Mouse (Mus musculus): ENCODE data around the gene Nanog. TPM values are rescaled to one million over a fixed set of nuclear protein-coding genes. Genes with fewer than 3 reads are reported as not detected.

Gene Nanog
- polyA plus RNA-seq, 1 experiment from 2014 or later, result 0.30 TPM

DNA sequence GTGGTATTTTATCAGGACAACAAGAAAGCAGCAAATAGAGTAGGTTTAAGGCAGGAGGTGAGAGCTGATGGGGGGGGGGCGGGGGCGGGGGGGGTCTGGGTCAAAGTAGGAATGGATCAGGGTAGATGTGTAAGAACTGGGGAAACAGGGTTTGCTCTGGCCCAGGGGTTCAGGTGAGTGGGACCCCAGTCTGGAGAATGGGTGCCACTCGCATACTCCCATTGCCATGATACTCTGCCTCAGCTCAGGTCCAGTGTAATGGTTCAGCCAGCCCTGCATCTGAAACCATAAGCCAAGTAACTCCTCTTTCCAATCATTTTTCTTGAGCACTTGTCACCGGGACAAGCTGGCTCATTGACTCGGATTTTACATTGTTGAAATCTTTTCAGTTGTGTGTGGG is 38.5 kb upstream of the Nanog start:
- ATAC-seq (0 out of 2 replicates have a peak, but pooled peaks have one; percentile 6), DNase-seq (ENCODE audit: low spot score) (no peak)
- no peaks in the 10 kb centered on the region for H3K4me1 ChIP-seq (ENCODE audit: control insufficient read depth, insufficient read depth, low read length)
- WGBS, result 76% methylated on average over 5 of the region's 5 CpGs
- H3K27ac ChIP-seq (ENCODE audit: low read depth, low read length), result no peak overlapping the region
- H3K9me3 ChIP-seq (replicated peaks; ENCODE audit: control insufficient read depth, low read length), result no peaks in the 10 kb centered on the region
- H3K27me3 ChIP-seq (replicated peaks; ENCODE audit: control insufficient read depth, insufficient read depth, low read length), result no peaks in the 10 kb centered on the region
- H3K4me3 ChIP-seq (ENCODE audit: low read depth, low read length), result no peak overlapping the region
- H3K4me2 ChIP-seq (ENCODE audit: low read length), result no peak overlapping the region
- H3K9ac ChIP-seq (ENCODE audit: low read length), result no peak overlapping the region
- no peaks in the 10 kb centered on the region for H3K36me3 ChIP-seq (ENCODE audit: control insufficient read depth, insufficient read depth, low read length)

- Histone ChIP-seq H3K9ac (ENCODE audit: low read length) (peak overlapping the region; percentile 57), H3K27me3 (replicated peaks; ENCODE audit: control insufficient read depth, insufficient read depth, low read length) (no peaks in the 10 kb centered on the region), H3K4me2 (ENCODE audit: low read length) (peak overlapping the region; percentile 61), H3K4me1 (ENCODE audit: control insufficient read depth, insufficient read depth, low read length) (no peaks in the 10 kb centered on the region), H3K4me3 (ENCODE audit: low read depth, low read length) (peak overlapping the region; percentile 38), H3K36me3 (ENCODE audit: control insufficient read depth, insufficient read depth, low read length) (no peaks in the 10 kb centered on the region), H3K9me3 (replicated peaks; ENCODE audit: control insufficient read depth, low read length) (no peaks in the 10 kb centered on the region), H3K27ac (ENCODE audit: low read depth, low read length) (no peak overlapping the region)
- 6% methylated on average over 19 of the region's 19 CpGs for WGBS
- ATAC-seq, result peak; percentile 92
- peak; percentile 98 for DNase-seq (ENCODE audit: low spot score)
Measured at GRCm38 (mm10) chr6:122669406-122670200, 37.7 kb upstream of the Nanog start.

DNA sequence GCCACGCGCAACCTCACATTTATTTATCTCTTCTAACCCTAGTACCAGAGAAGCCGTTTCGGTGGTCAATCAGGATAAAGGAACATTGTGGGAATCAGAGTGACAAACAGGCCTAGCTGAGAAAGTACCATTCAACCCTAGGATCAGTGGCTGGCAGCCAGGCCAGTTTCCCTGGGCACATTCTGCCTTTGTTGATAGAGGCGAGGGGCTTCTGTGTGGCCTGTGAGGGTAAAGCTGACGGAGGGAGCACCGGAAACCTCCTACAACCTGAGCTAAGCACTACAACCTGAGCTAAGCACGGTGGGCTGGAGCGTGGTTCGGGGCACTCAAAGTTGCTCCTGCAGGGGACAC is 37.1 kb upstream of the Nanog start:
- H3K9me3 ChIP-seq (replicated peaks; ENCODE audit: control insufficient read depth, low read length), result no peaks in the 10 kb centered on the region
- peak; percentile 35; the same call in 1 of the 2 replicates for ATAC-seq
- WGBS, result 21% methylated on average over 10 of the region's 10 CpGs

GRCm38 (mm10) chr6:122670841-122671240 is 36.4 kb upstream of the Nanog start:
- Histone ChIP-seq H3K36me3 (ENCODE audit: control insufficient read depth, insufficient read depth, low read length) (no peaks in the 10 kb centered on the region), H3K27me3 (replicated peaks; ENCODE audit: control insufficient read depth, insufficient read depth, low read length) (no peaks in the 10 kb centered on the region), H3K27ac (ENCODE audit: low read depth, low read length) (no peak overlapping the region), H3K9me3 (replicated peaks; ENCODE audit: control insufficient read depth, low read length) (no peaks in the 10 kb centered on the region), H3K4me3 (ENCODE audit: low read depth, low read length) (no peak overlapping the region), H3K4me2 (ENCODE audit: low read length) (no peak overlapping the region), H3K9ac (ENCODE audit: low read length) (no peak overlapping the region), H3K4me1 (ENCODE audit: control insufficient read depth, insufficient read depth, low read length) (no peaks in the 10 kb centered on the region)
- 91% methylated on average over 4 of the region's 4 CpGs for WGBS
- ATAC-seq (no peak), DNase-seq (ENCODE audit: low spot score) (no peak)

More for the DNA sequence above, 37.1 kb upstream of the Nanog start:
- Histone ChIP-seq H3K27me3 (replicated peaks; ENCODE audit: control insufficient read depth, insufficient read depth, low read length) (no peaks in the 10 kb centered on the region), H3K4me1 (ENCODE audit: control insufficient read depth, insufficient read depth, low read length) (no peaks in the 10 kb centered on the region), H3K4me3 (ENCODE audit: low read depth, low read length) (peak overlapping the region; percentile 38), H3K27ac (ENCODE audit: low read depth, low read length) (0 out of 2 replicates have a peak overlapping the region, but pooled peaks have one; percentile 17), H3K9ac (ENCODE audit: low read length) (peak overlapping the region; percentile 57; the same call in 1 of the 2 replicates), H3K4me2 (ENCODE audit: low read length) (peak overlapping the region; percentile 61), H3K36me3 (ENCODE audit: control insufficient read depth, insufficient read depth, low read length) (no peaks in the 10 kb centered on the region)
- DNase-seq (ENCODE audit: low spot score), result peak; percentile 36

- H3K4me3 ChIP-seq (ENCODE audit: low read depth, low read length), result no peak overlapping the region
- no peaks in the 10 kb centered on the region for H3K27me3 ChIP-seq (replicated peaks; ENCODE audit: control insufficient read depth, insufficient read depth, low read length)
- DNase-seq (ENCODE audit: low spot score), result no peak
- H3K36me3 ChIP-seq (ENCODE audit: control insufficient read depth, insufficient read depth, low read length), result no peaks in the 10 kb centered on the region
- no peak for ATAC-seq
- H3K9ac ChIP-seq (ENCODE audit: low read length), result no peak overlapping the region
- H3K4me2 ChIP-seq (ENCODE audit: low read length), result no peak overlapping the region
- no peaks in the 10 kb centered on the region for H3K9me3 ChIP-seq (replicated peaks; ENCODE audit: control insufficient read depth, low read length)
- no peaks in the 10 kb centered on the region for H3K4me1 ChIP-seq (ENCODE audit: control insufficient read depth, insufficient read depth, low read length)
- H3K27ac ChIP-seq (ENCODE audit: low read depth, low read length), result no peak overlapping the region
- WGBS, result 58% methylated on average over 8 of the region's 8 CpGs
Measured at GRCm38 (mm10) chr6:122672746-122673145, 34.5 kb upstream of the Nanog start.

- no peak for DNase-seq (ENCODE audit: low spot score)
Measured at GRCm38 (mm10) chr6:122682646-122683045, 24.6 kb upstream of the Nanog start.

GRCm38 (mm10) chr6:122686709-122687108 is 20.6 kb upstream of the Nanog start:
- no peaks in the 10 kb centered on the region for H3K4me1 ChIP-seq (ENCODE audit: control insufficient read depth, insufficient read depth, low read length)

More at GRCm38 (mm10) chr6:122682646-122683045, 24.6 kb upstream of the Nanog start:
- Histone ChIP-seq H3K36me3 (ENCODE audit: control insufficient read depth, insufficient read depth, low read length) (no peaks in the 10 kb centered on the region), H3K27me3 (replicated peaks; ENCODE audit: control insufficient read depth, insufficient read depth, low read length) (no peaks in the 10 kb centered on the region), H3K27ac (ENCODE audit: low read depth, low read length) (no peak overlapping the region), H3K9ac (ENCODE audit: low read length) (no peak overlapping the region), H3K4me3 (ENCODE audit: low read depth, low read length) (no peak overlapping the region), H3K4me2 (ENCODE audit: low read length) (no peak overlapping the region), H3K4me1 (ENCODE audit: control insufficient read depth, insufficient read depth, low read length) (no peaks in the 10 kb centered on the region), H3K9me3 (replicated peaks; ENCODE audit: control insufficient read depth, low read length) (no peaks in the 10 kb centered on the region)
- ATAC-seq, result no peak
- 93% methylated on average over 3 of the region's 3 CpGs for WGBS

GRCm38 (mm10) chr6:122689411-122690055 is 17.8 kb upstream of the Nanog start:
- Histone ChIP-seq H3K9me3 (replicated peaks; ENCODE audit: control insufficient read depth, low read length) (no peaks in the 10 kb centered on the region), H3K4me1 (ENCODE audit: control insufficient read depth, insufficient read depth, low read length) (no peaks in the 10 kb centered on the region), H3K4me2 (ENCODE audit: low read length) (no peak overlapping the region), H3K4me3 (ENCODE audit: low read depth, low read length) (no peak overlapping the region), H3K27me3 (replicated peaks; ENCODE audit: control insufficient read depth, insufficient read depth, low read length) (no peaks in the 10 kb centered on the region), H3K36me3 (ENCODE audit: control insufficient read depth, insufficient read depth, low read length) (no peaks in the 10 kb centered on the region), H3K27ac (ENCODE audit: low read depth, low read length) (no peak overlapping the region), H3K9ac (ENCODE audit: low read length) (no peak overlapping the region)
- WGBS, result 85% methylated on average over 6 of the region's 6 CpGs
- no peak for ATAC-seq
- no peak for DNase-seq (ENCODE audit: low spot score)

More at GRCm38 (mm10) chr6:122686709-122687108, 20.6 kb upstream of the Nanog start:
- H3K9ac ChIP-seq (ENCODE audit: low read length), result no peak overlapping the region
- no peak for ATAC-seq
- H3K27me3 ChIP-seq (replicated peaks; ENCODE audit: control insufficient read depth, insufficient read depth, low read length), result no peaks in the 10 kb centered on the region
- DNase-seq (ENCODE audit: low spot score), result no peak
- no peaks in the 10 kb centered on the region for H3K9me3 ChIP-seq (replicated peaks; ENCODE audit: control insufficient read depth, low read length)
- no peak overlapping the region for H3K27ac ChIP-seq (ENCODE audit: low read depth, low read length)
- 92% methylated on average over 13 of the region's 13 CpGs for WGBS
- H3K36me3 ChIP-seq (ENCODE audit: control insufficient read depth, insufficient read depth, low read length), result no peaks in the 10 kb centered on the region
- H3K4me2 ChIP-seq (ENCODE audit: low read length), result no peak overlapping the region
- H3K4me3 ChIP-seq (ENCODE audit: low read depth, low read length), result no peak overlapping the region

DNA sequence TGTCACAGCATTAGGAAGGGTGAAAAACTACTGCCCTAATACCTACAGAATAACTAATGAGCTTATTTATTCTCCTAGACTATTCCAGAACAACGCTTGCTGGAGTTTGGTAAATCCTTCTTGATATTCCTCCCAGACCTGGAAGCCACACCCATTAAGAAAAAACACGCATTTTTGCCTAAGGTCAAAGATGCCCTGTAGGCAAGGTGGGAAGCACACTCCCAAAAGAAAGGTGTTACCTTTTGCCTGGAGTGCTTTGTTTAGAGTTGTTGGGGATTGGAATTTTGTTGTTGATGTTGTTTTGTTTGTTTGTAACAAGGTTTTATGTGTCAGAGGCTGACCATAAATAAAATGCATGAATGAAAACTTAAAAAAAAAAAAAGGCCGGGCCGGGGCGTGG is 17.2 kb upstream of the Nanog start:
- 87% methylated on average over 5 of the region's 5 CpGs for WGBS

More for the DNA sequence above, 17.2 kb upstream of the Nanog start:
- Histone ChIP-seq H3K4me2 (ENCODE audit: low read length) (no peak overlapping the region), H3K9ac (ENCODE audit: low read length) (no peak overlapping the region), H3K27me3 (replicated peaks; ENCODE audit: control insufficient read depth, insufficient read depth, low read length) (no peaks in the 10 kb centered on the region), H3K4me3 (ENCODE audit: low read depth, low read length) (no peak overlapping the region), H3K4me1 (ENCODE audit: control insufficient read depth, insufficient read depth, low read length) (no peaks in the 10 kb centered on the region), H3K27ac (ENCODE audit: low read depth, low read length) (no peak overlapping the region), H3K9me3 (replicated peaks; ENCODE audit: control insufficient read depth, low read length) (no peaks in the 10 kb centered on the region), H3K36me3 (ENCODE audit: control insufficient read depth, insufficient read depth, low read length) (no peaks in the 10 kb centered on the region)
- no peak for DNase-seq (ENCODE audit: low spot score)
- no peak for ATAC-seq
